Mouse (Mus musculus) left cerebral cortex, postnatal 36 days (tissue): ENCODE measurements at regions not wholly inside any gene's neighbourhood (a gene's known extent, or its start where the extent isn't known, plus 50 kb on each side); places are given as distances from the start of the nearest gene placed in this dataset.

Source experiments
- DNase-seq, 2 experiments: peaks; one replicate each; pipeline ENCODE4 v3.0.0; 2021 to 2022; ENCODE audit warnings: low spot score in 2 of 2, mixed read lengths in 1 of 2
- intact Hi-C: fragments of 180-260 bp; cut with DNase I; formaldehyde crosslinking; loops from one replicate; pipeline ENCODE4 v1.15.1; 2025

GRCm38 (mm10) chr14:71543580-71543979, 943.9 kb upstream of the Fam160b2 start:
- no peak for DNase-seq
- intact Hi-C loops, result no loop called here

- intact Hi-C loops, result no loop called here
- no peak for DNase-seq
These were observed 932.5 kb upstream of the Fam160b2 start for GRCm38 (mm10) chr14:71532074-71532659.

- DNase-seq, result no peak
- intact Hi-C loops, result no loop called here
These were observed 931.7 kb upstream of the Fam160b2 start for GRCm38 (mm10) chr14:71531298-71531697.

GRCm38 (mm10) chr14:71530421-71530820, 930.8 kb upstream of the Fam160b2 start:
- no peak for DNase-seq

GRCm38 (mm10) chr14:71518541-71518940, 918.9 kb upstream of the Fam160b2 start:
- no peak for DNase-seq
- intact Hi-C loops, result no loop called here

More at GRCm38 (mm10) chr14:71530421-71530820, 930.8 kb upstream of the Fam160b2 start:
- intact Hi-C loops, result no loop called here

- intact Hi-C loops, result no loop called here
- DNase-seq, result no peak
These were observed 901.2 kb upstream of the Fam160b2 start for GRCm38 (mm10) chr14:71500851-71501250.

GRCm38 (mm10) chr14:71491201-71491600, 891.6 kb upstream of the Fam160b2 start:
- DNase-seq, result no peak
- intact Hi-C loops, result no loop called here

- intact Hi-C loops, result loop anchor here (10.0 kb wide), 1 partner anchor 808 kb away; no protein-coding TSS in a partner anchor
- no peak for DNase-seq
These were observed 886.7 kb upstream of the Fam160b2 start for GRCm38 (mm10) chr14:71486176-71486970.

GRCm38 (mm10) chr14:71475656-71476055, 876.0 kb upstream of the Fam160b2 start:
- intact Hi-C loops, result no loop called here
- no peak for DNase-seq

GRCm38 (mm10) chr14:71473907-71474306, 874.3 kb upstream of the Fam160b2 start:
- intact Hi-C loops, result no loop called here
- no peak for DNase-seq

- DNase-seq, result no peak
- intact Hi-C loops, result no loop called here
These were observed 832.7 kb upstream of the Fam160b2 start for GRCm38 (mm10) chr14:71432364-71432763.
